Mouse (Mus musculus) ZHBTc4 (cell line): ENCODE measurements at regions not wholly inside any gene's neighbourhood (a gene's known extent, or its start where the extent isn't known, plus 50 kb on each side); places are given as distances from the start of the nearest gene placed in this dataset.
A peak's percentile ranks its signal among the peaks of the same experiment; 100 is the strongest.

ENCODE experiments used
- DNase-seq: peaks from one replicate; pipeline ENCODE4 v3.0.0-alpha.2; 2011; ENCODE audit warnings: low read depth, low spot score

GRCm38 (mm10) chr14:31891500-31892185 lies 61.2 kb upstream of the Ankrd28 start:
- DNase-seq = peak; percentile 86

GRCm38 (mm10) chr14:31892186-31892510 lies 61.7 kb upstream of the Ankrd28 start:
- DNase-seq = no peak

- DNase-seq = peak; percentile 78
Measured at GRCm38 (mm10) chr14:31896500-31896899, 66.0 kb upstream of the Ankrd28 start.

GRCm38 (mm10) chr14:31899504-31899903 lies 69.1 kb upstream of the Ankrd28 start:
- DNase-seq = no peak

- peak; percentile 93 for DNase-seq
Measured at GRCm38 (mm10) chr14:31899906-31900305, 69.5 kb upstream of the Ankrd28 start.

GRCm38 (mm10) chr14:31901901-31902300 lies 71.5 kb upstream of the Ankrd28 start:
- DNase-seq = no peak

- DNase-seq = no peak
Measured at GRCm38 (mm10) chr14:31903664-31904063, 73.2 kb upstream of the Ankrd28 start.

GRCm38 (mm10) chr14:31908591-31908990 lies 78.1 kb upstream of the Ankrd28 start:
- no peak for DNase-seq

GRCm38 (mm10) chr14:31909291-31909690 lies 78.8 kb upstream of the Ankrd28 start:
- no peak for DNase-seq

GRCm38 (mm10) chr14:31910809-31911208 lies 80.4 kb upstream of the Ankrd28 start:
- no peak for DNase-seq

GRCm38 (mm10) chr14:31918461-31918860 lies 88.0 kb upstream of the Ankrd28 start:
- DNase-seq = peak; percentile 94

- peak; percentile 83 for DNase-seq
Measured at GRCm38 (mm10) chr14:31918921-31919320, 88.5 kb upstream of the Ankrd28 start.

GRCm38 (mm10) chr14:31929161-31929707 lies 98.8 kb upstream of the Ankrd28 start:
- peak; percentile 93 for DNase-seq

- DNase-seq = peak; percentile 78
Measured at GRCm38 (mm10) chr14:31930367-31930766, 98.4 kb upstream of the Galnt15 start.

GRCm38 (mm10) chr14:31931971-31932370 lies 96.8 kb upstream of the Galnt15 start:
- DNase-seq = no peak

- DNase-seq = no peak
Measured at GRCm38 (mm10) chr14:31933441-31933840, 95.3 kb upstream of the Galnt15 start.

GRCm38 (mm10) chr14:31933841-31934271 lies 94.9 kb upstream of the Galnt15 start:
- peak; percentile 89 for DNase-seq

GRCm38 (mm10) chr14:31934321-31934720 lies 94.5 kb upstream of the Galnt15 start:
- DNase-seq = peak; percentile 70

- no peak for DNase-seq
Measured at GRCm38 (mm10) chr14:31934771-31935170, 94.0 kb upstream of the Galnt15 start.

- DNase-seq = no peak
Measured at GRCm38 (mm10) chr14:31935411-31935810, 93.4 kb upstream of the Galnt15 start.

GRCm38 (mm10) chr14:31936581-31936980 lies 92.2 kb upstream of the Galnt15 start:
- DNase-seq = no peak

- no peak for DNase-seq
Measured at GRCm38 (mm10) chr14:31940900-31941299, 87.9 kb upstream of the Galnt15 start.

GRCm38 (mm10) chr14:31942266-31942960 lies 86.4 kb upstream of the Galnt15 start:
- DNase-seq = peak; percentile 65
